Mouse (Mus musculus) T-cell, adult 2 months (primary cell): ENCODE results near the gene Tmem62.
"Not testable (repeated sequence)": the region's sequence is repeated elsewhere in the genome, so short reads cannot be mapped to it uniquely, and the experiment has no call there.

ENCODE experiments used
- DNase-seq: peaks from one replicate; pipeline ENCODE4 v3.0.0; 2022; ENCODE audit warnings: low spot score

The Tmem62 gene

GRCm38 (mm10) chr2:120996607-120997006 lies 19.8 kb downstream of the Tmem62 start:
- not testable (repeated sequence) for DNase-seq

- no peak for DNase-seq
Measured at GRCm38 (mm10) chr2:120998863-120999262, 22.0 kb downstream of the Tmem62 start.

GRCm38 (mm10) chr2:121003586-121003985 lies 26.8 kb downstream of the Tmem62 start:
- DNase-seq, result peak; percentile 8

- no peak for DNase-seq
Measured at GRCm38 (mm10) chr2:121004018-121004811, 27.4 kb downstream of the Tmem62 start.

- DNase-seq, result no peak
Measured at GRCm38 (mm10) chr2:121006986-121007385, 30.2 kb downstream of the Tmem62 start.

GRCm38 (mm10) chr2:121007925-121008663 lies 31.3 kb downstream of the Tmem62 start, which contains the start of gene Ccndbp1:
TSS of gene Ccndbp1 (plus strand) at chr2:121008403.
- peak; percentile 91 for DNase-seq

- no peak for DNase-seq
Measured at GRCm38 (mm10) chr2:121008664-121009007, 31.8 kb downstream of the Tmem62 start.

GRCm38 (mm10) chr2:121009071-121009677 lies 32.4 kb downstream of the Tmem62 start:
- no peak for DNase-seq

GRCm38 (mm10) chr2:121012676-121013075 lies 35.9 kb downstream of the Tmem62 start:
- DNase-seq, result no peak

- DNase-seq, result no peak
Measured at GRCm38 (mm10) chr2:121015507-121015906, 38.7 kb downstream of the Tmem62 start.

GRCm38 (mm10) chr2:121016226-121016625 lies 39.4 kb downstream of the Tmem62 start:
- no peak for DNase-seq

- no peak for DNase-seq
Measured at GRCm38 (mm10) chr2:121017151-121017550, 40.3 kb downstream of the Tmem62 start.

- no peak for DNase-seq
Measured at GRCm38 (mm10) chr2:121022918-121023317, 46.1 kb downstream of the Tmem62 start.

GRCm38 (mm10) chr2:121036733-121037341 lies 60.0 kb downstream of the Tmem62 start, which contains the start of gene Epb42:
TSS of gene Epb42 (minus strand) at chr2:121037072.
- DNase-seq, result no peak

- DNase-seq, result not testable (repeated sequence)
Measured at GRCm38 (mm10) chr2:121038851-121039250, 62.0 kb downstream of the Tmem62 start.

GRCm38 (mm10) chr2:121039382-121039781 lies 62.6 kb downstream of the Tmem62 start:
- DNase-seq, result no peak

GRCm38 (mm10) chr2:121041098-121041497 lies 64.3 kb downstream of the Tmem62 start:
- no peak for DNase-seq

- DNase-seq, result no peak
Measured at GRCm38 (mm10) chr2:121045653-121046052, 68.8 kb downstream of the Tmem62 start.

- DNase-seq, result no peak
Measured at GRCm38 (mm10) chr2:121052176-121052575, 75.4 kb downstream of the Tmem62 start.

- no peak for DNase-seq
Measured at GRCm38 (mm10) chr2:121054060-121054459, 77.2 kb downstream of the Tmem62 start.

GRCm38 (mm10) chr2:121055915-121056314 lies 79.1 kb downstream of the Tmem62 start:
- no peak for DNase-seq
